Mouse (Mus musculus) brain, embryonic 14.5 days (tissue): ENCODE results near the gene Samt2.
"Not testable (repeated sequence)": the region's sequence is repeated elsewhere in the genome, so short reads cannot be mapped to it uniquely, and the experiment has no call there.

Experiments
- CTCF ChIP-seq: fragments of 200-500 bp; IDR thresholded peaks from 2 replicates; pipeline ENCODE4 v1.5.1; 2012; ENCODE audit warnings: inconsistent platforms, mild to moderate bottlenecking, moderate library complexity, borderline replicate concordance; ENCODE audit not compliant: insufficient read depth, insufficient read length; ENCODE audit errors: extremely low read depth
- POLR2A ChIP-seq: fragments of 200-500 bp; IDR thresholded peaks from 2 replicates; pipeline ENCODE4 v1.6.1; 2012; ENCODE audit warnings: mild to moderate bottlenecking, inconsistent platforms, borderline replicate concordance; ENCODE audit not compliant: poor library complexity, insufficient read depth, insufficient read length, severe bottlenecking; ENCODE audit errors: extremely low read depth

- TF ChIP-seq CTCF, POLR2A: not testable (repeated sequence)
Observed at GRCm38 (mm10) chrX:154579260-154579659, at the start of gene Samt2.
